Mouse (Mus musculus) cortical plate, adult 2 months (tissue): ENCODE results near the gene Slc51a. TPM values are rescaled to one million over a fixed set of nuclear protein-coding genes. Genes with fewer than 3 reads are reported as not detected.

Experiments used
- H3K27ac ChIP-seq: fragments of 200-500 bp; 2 replicates; pipeline ENCODE4 v1.5.1; 2012; ENCODE audit warnings: low read length, control low read depth, inconsistent platforms; ENCODE audit not compliant: insufficient read depth
- H3K4me1 ChIP-seq: fragments of 200-500 bp; 2 replicates; pipeline ENCODE4 v1.6.1; 2011; ENCODE audit warnings: low read length; ENCODE audit not compliant: control insufficient read depth, insufficient read depth
- H3K4me3 ChIP-seq: fragments of 200-500 bp; 2 replicates; pipeline ENCODE4 v1.5.1; 2011; ENCODE audit warnings: mild to moderate bottlenecking, low read length, control low read depth; ENCODE audit not compliant: insufficient read depth
- CTCF ChIP-seq: fragments of 200-500 bp; IDR thresholded peaks from 2 replicates; pipeline ENCODE4 v1.5.1; 2011; ENCODE audit warnings: mild to moderate bottlenecking, control low read depth, low read length; ENCODE audit not compliant: insufficient read depth; ENCODE audit errors: extremely low read depth
- POLR2A ChIP-seq: fragments of 200-500 bp; IDR thresholded peaks from 2 replicates; pipeline ENCODE4 v1.6.1; 2011; ENCODE audit warnings: mild to moderate bottlenecking, low read length, control low read depth; ENCODE audit not compliant: insufficient read depth; ENCODE audit errors: extremely low read depth
- polyA plus RNA-seq: library from polyadenylated mRNA; depleted of rRNA; stranded (reverse); fragments of >200 nt; gene quantifications from 2 replicates; pipeline ENCODE4 v1.2.3, GENCODE M21; 2012

Slc51a gene
- polyA plus RNA-seq, 1 experiment = 0.04 TPM

DNA sequence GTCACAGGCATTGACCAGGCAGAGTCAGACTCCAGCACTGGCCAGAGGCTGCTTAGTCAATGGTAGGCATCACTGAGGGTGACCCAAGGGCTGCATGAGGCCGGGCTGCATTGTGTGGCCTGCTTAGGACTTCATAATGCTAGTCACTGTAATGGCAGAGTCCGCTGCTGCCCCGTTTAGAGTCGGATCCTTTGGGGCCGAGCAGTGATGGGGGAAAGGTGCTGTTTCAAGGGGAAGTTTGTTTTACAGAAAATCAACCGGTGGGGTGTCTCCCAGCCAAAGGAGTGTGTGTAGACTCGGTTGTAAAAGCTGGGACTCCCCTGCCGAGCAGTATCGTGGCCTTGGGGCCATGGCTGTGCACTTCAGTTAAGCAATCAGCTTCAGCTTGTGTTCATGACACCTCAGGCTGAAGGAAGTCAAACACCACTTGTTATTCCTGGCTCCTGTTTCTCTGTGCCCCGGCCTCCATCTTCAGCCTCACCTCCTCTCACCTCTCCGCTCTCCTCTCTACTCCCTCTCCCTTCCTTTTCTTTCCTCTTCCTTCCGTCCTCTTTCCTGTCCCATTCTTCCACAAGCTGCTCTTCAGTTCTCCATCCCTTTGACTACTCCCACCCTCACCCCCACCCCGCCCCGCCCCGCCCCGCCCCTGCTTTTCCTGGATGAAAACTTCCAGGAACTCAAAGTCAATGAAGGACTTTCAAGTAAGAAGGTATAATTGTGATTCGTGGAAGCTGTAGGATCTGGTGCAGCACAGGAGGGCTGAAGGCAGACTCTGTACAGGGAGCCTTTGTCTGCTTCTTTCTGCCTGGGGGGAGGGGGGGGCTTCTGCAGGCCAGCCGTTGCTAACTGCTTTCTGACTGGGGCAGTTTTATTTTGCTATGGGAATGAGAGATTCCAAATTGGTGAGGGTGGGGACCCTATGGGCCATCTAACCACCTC lies 23.0 kb upstream of the Slc51a start:
- Histone ChIP-seq H3K4me1 (peaks cover 2% of the 10 kb centered on the region), H3K4me3 (no peak overlapping the region), H3K27ac (no peak overlapping the region)
- TF ChIP-seq CTCF (no peak), POLR2A (no peak)

DNA sequence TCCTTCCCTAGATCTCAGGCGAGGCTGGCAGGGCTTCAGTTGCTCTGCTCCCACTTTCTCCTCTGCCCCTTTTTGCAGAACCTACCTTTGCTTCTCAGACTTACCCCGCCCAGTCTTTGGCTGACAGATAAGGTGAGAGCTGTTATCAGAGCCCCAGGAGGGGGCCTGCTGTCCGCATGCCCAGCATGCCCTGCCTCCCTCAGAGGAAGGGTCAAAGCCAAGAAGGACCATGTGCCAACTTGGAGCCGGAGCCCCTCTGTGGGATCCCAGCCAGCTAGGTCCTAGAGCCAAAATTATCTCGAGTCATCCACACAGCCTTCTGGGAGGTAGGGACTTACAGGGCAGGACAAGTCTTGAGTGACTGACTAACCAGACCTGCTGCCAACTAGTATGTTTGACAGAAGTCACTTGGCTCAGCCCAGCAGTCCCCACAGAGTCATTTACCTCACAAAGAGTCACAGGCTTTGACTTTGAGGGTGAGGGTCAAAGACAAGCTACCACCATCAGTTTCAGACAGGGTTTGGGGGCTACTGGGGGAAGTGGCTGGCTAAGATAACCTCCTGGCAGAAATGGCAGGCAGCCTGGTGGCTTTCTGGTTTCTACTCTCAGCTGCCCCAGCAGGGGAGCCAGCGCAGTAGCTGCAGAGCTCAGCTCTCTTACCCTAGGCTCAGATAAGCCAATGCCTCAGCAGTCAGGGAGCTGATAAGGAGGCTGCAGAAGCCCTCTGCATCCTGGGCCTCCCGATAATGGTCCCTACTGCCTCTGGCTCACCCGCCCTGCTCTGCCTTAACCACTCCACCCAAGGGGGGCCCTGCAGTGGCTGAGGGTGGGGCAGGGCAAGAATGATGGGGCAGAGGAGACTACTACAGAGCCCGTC lies 21.6 kb upstream of the Slc51a start:
- TF ChIP-seq POLR2A (no peak), CTCF (no peak)
- Histone ChIP-seq H3K4me1 (no peaks in the 10 kb centered on the region), H3K27ac (no peak overlapping the region), H3K4me3 (no peak overlapping the region)

DNA sequence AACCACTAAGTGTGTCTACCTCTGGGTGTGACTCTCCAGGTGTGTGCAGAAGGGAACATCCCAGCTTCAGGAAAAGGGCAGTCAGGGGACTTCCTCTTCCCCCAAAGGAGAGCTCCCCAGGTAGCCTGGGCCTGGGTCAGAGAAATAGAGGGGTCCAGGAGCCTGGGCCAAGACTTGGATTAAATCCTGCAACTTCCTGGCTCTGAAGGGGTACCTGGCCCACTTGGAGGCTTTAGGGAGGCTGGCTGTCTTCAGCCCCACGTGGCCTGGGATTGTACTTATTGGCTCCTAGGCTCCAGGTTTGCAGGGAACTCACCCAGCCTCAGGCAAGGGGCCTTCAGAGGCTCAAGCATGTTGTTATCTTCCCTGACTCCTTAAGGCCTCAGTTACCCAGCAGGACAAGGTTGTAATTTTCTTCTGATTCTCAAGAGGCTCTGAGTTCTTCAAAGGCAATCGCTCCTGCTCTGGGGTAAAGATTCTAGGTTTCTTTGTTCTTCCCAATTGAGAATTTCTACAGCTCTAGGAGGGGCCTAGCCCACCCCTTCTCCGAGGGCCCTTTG lies 20.9 kb upstream of the Slc51a start:
- no peak for TF ChIP-seq POLR2A
- TF ChIP-seq CTCF = no peak
- Histone ChIP-seq H3K4me3 (no peak overlapping the region), H3K4me1 (no peaks in the 10 kb centered on the region), H3K27ac (no peak overlapping the region)

DNA sequence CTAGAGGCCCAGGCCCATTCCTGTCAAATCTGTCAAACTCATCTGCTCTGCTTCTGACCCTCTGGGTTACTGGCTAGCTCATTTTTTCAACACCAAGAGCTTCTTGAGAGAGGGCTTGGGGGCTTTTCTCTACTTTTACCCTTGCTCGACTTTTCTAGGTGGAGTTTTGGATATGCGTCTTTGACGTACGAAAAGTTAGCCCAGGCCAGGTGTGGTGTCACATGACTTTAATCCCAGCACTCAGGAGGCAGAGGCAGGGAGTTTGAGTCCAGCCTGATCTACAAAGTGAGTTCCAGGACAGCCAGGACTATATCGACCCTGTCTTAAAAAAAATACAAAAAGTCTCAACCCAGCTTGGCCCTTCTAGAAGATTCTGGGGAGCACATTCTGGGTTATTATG lies 20.4 kb upstream of the Slc51a start:
- H3K4me1 ChIP-seq = no peaks in the 10 kb centered on the region

DNA sequence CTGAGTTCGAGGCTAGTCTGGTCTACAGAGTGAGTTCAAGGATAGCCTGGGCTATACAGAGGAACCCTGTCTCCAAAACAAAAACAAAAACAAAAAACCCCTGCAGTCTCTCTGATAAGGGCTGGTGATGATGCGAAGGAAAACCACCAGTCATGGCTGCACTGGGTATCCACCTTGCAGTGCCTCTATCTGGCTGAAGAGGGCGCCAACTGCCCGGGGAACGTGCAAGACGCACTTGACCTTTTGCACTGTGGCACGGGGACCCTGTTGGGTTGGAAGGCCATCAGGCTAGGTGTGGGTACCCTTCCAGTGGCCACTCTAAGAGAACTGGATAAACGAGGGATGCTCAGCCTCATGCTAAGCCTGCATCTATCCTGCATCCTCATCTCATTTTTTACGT lies 19.7 kb upstream of the Slc51a start:
- TF ChIP-seq POLR2A = no peak
- TF ChIP-seq CTCF = peak; percentile 94
- no peaks in the 10 kb centered on the region for H3K4me1 ChIP-seq
- H3K4me3 ChIP-seq = no peak overlapping the region
- H3K27ac ChIP-seq = no peak overlapping the region

More for the DNA sequence above, 20.4 kb upstream of the Slc51a start:
- H3K27ac ChIP-seq = no peak overlapping the region
- H3K4me3 ChIP-seq = no peak overlapping the region
- no peak for TF ChIP-seq POLR2A
- no peak for TF ChIP-seq CTCF

DNA sequence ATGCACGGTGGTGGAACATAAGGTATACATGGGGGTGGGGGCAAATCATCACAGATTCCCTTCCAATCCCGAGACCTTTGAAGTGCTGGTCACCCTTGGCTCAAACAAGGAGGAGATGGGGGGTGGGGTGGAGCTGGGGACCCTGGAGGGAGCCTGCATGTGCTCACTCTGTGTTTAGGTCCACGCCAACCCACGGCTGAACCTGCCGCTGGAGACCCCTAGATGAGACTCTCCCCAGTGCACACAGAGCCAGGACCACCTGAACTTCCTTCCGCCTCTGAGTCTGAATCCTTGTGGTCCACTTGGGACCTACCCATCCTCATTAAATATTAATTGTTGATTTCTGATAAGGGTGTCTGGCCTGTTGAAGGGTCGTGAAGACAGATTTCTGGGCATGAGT lies 19.2 kb upstream of the Slc51a start:
- Histone ChIP-seq H3K4me3 (no peak overlapping the region), H3K27ac (no peak overlapping the region), H3K4me1 (no peaks in the 10 kb centered on the region)
- TF ChIP-seq CTCF (no peak), POLR2A (no peak)

DNA sequence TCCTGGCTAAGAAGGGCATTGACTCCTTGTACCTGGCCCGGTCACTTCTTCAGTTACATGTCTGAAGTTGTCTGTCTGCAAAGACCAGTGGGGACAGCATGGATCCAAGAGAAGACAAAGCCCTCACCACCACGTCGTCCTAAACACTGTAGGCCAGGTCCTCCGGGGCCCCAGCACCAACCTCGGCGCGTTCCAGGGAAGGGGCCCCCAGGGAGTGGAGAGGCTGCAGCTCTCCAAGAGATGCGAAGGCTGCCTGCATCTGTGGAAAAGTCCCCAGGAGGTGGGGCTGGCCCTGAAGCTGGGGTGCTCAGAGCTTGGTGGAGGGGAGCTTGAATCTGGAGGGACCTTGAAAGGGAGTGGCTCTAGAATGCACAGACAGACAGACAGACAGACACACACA lies 18.6 kb upstream of the Slc51a start:
- Histone ChIP-seq H3K4me1 (no peaks in the 10 kb centered on the region), H3K27ac (no peak overlapping the region), H3K4me3 (no peak overlapping the region)
- TF ChIP-seq POLR2A = no peak
- TF ChIP-seq CTCF = no peak

DNA sequence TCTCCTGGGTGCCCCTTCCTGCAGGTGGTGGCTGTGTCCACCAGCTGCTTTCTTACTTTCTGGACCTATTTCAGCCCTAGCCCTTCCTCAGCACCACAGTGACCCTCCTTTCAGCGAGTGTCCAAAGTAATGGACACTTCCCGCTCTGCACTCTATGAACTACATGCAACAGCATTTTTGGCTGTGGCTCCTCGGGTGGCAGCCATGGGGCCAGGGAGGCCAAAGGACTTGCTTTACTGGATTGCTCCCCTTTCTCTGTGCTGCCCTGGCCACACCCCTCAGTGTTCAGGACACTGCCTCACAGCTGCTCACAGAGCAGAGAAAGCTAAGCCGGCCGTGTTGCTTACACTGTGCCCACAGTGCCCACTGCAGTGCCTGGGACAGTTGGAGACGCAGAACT lies 16.0 kb upstream of the Slc51a start:
- no peak overlapping the region for H3K27ac ChIP-seq
- TF ChIP-seq POLR2A (no peak), CTCF (no peak)
- H3K4me1 ChIP-seq = no peaks in the 10 kb centered on the region
- H3K4me3 ChIP-seq = no peak overlapping the region

DNA sequence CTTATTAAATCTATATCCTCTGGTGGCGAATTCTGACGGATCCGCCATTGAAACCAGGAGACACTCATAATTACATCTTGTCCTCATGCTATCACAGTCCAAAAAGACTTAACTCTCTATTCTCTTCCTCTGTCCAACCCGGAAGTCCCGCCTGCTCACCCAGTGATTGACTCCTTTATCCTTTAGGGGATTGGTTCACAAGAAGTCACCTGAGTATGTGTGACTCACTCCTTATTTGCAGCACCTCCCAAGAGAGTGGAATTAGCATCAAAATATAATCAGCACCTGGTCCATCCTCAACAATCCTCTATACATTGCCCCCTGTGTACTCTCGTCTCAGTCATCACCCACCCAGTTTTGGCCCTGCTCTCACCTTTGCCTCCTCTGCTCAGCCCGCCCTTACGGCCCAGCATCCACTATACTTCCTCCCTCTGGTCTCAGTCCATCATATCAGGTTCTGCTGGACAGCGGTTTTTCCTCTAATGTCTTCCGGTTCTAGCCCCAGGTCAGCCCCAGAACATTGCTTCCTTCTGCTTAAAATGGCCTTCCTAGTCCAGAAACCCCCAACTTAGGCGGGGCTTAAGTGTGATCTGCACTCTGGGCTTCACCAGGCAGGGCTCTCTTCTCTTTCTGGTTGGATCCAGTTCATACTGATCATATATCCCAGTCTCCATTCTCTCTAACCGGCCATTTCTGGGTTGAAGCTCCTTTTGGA lies 15.1 kb upstream of the Slc51a start:
- H3K4me3 ChIP-seq = no peak overlapping the region
- no peaks in the 10 kb centered on the region for H3K4me1 ChIP-seq
- TF ChIP-seq CTCF (no peak), POLR2A (no peak)
- no peak overlapping the region for H3K27ac ChIP-seq
